Mouse (Mus musculus): ENCODE measurements around the gene Slco2b1. TPM values are rescaled to one million over a fixed set of nuclear protein-coding genes. Genes with fewer than 3 reads are reported as not detected.

The Slco2b1 gene
- polyA plus RNA-seq, 1 experiment from 2014 or later, result 0.18 TPM

- no peak overlapping the region for H3K4me2 ChIP-seq
- H3K27ac ChIP-seq (replicated peaks), result no peak overlapping the region
- no peaks in the 10 kb centered on the region for H3K27me3 ChIP-seq
- 67% methylated on average over 3 of the region's 3 CpGs for WGBS (ENCODE audit: insufficient replicate concordance)
- no peaks in the 10 kb centered on the region for H3K9me3 ChIP-seq (replicated peaks)
- H3K36me3 ChIP-seq (replicated peaks), result no peaks in the 10 kb centered on the region
- H3K4me1 ChIP-seq (replicated peaks), result no peaks in the 10 kb centered on the region
- ATAC-seq (ENCODE audit: insufficient read depth), result no peak
- H3K9ac ChIP-seq, result no peak overlapping the region
- H3K4me3 ChIP-seq (replicated peaks), result no peak overlapping the region
These were observed 17.8 kb downstream of the Slco2b1 start for GRCm38 (mm10) chr7:99693387-99693786.

GRCm38 (mm10) chr7:99692396-99692795 lies 18.7 kb downstream of the Slco2b1 start:
- Histone ChIP-seq H3K4me3 (replicated peaks) (no peak overlapping the region), H3K27ac (replicated peaks) (no peak overlapping the region), H3K27me3 (no peaks in the 10 kb centered on the region), H3K4me1 (replicated peaks) (no peaks in the 10 kb centered on the region), H3K36me3 (replicated peaks) (no peaks in the 10 kb centered on the region), H3K9ac (no peak overlapping the region), H3K9me3 (replicated peaks) (no peaks in the 10 kb centered on the region), H3K4me2 (no peak overlapping the region)
- 9% methylated on average over 3 of the region's 3 CpGs for WGBS (ENCODE audit: insufficient replicate concordance)
- ATAC-seq (ENCODE audit: insufficient read depth), result no peak

- no peak for ATAC-seq (ENCODE audit: insufficient read depth)
- WGBS (ENCODE audit: insufficient replicate concordance), result 51% methylated on average over 7 of the region's 7 CpGs
- H3K36me3 ChIP-seq (replicated peaks), result no peaks in the 10 kb centered on the region
These were observed 20.3 kb downstream of the Slco2b1 start for GRCm38 (mm10) chr7:99690819-99691218.

GRCm38 (mm10) chr7:99684086-99684485 lies 27.1 kb downstream of the Slco2b1 start:
- no peak overlapping the region for H3K27ac ChIP-seq (replicated peaks)
- H3K4me3 ChIP-seq (replicated peaks), result no peak overlapping the region
- H3K4me2 ChIP-seq, result no peak overlapping the region
- no peaks in the 10 kb centered on the region for H3K36me3 ChIP-seq (replicated peaks)
- no peak for ATAC-seq (ENCODE audit: insufficient read depth)
- no peak overlapping the region for H3K9ac ChIP-seq
- H3K27me3 ChIP-seq, result no peaks in the 10 kb centered on the region
- 55% methylated on average over 4 of the region's 4 CpGs for WGBS (ENCODE audit: insufficient replicate concordance)
- no peaks in the 10 kb centered on the region for H3K4me1 ChIP-seq (replicated peaks)
- no peaks in the 10 kb centered on the region for H3K9me3 ChIP-seq (replicated peaks)

More at GRCm38 (mm10) chr7:99690819-99691218, 20.3 kb downstream of the Slco2b1 start:
- Histone ChIP-seq H3K4me2 (no peak overlapping the region), H3K27me3 (no peaks in the 10 kb centered on the region), H3K27ac (replicated peaks) (no peak overlapping the region), H3K9me3 (replicated peaks) (no peaks in the 10 kb centered on the region), H3K9ac (no peak overlapping the region), H3K4me3 (replicated peaks) (no peak overlapping the region), H3K4me1 (replicated peaks) (no peaks in the 10 kb centered on the region)

GRCm38 (mm10) chr7:99680771-99681170 lies 30.4 kb downstream of the Slco2b1 start:
- WGBS (ENCODE audit: insufficient replicate concordance), result 50% methylated on average over 5 of the region's 5 CpGs
- H3K36me3 ChIP-seq (replicated peaks), result no peaks in the 10 kb centered on the region
- H3K4me2 ChIP-seq, result no peak overlapping the region
- H3K27me3 ChIP-seq, result no peaks in the 10 kb centered on the region
- no peaks in the 10 kb centered on the region for H3K4me1 ChIP-seq (replicated peaks)
- no peak for ATAC-seq (ENCODE audit: insufficient read depth)
- H3K9ac ChIP-seq, result no peak overlapping the region
- no peak overlapping the region for H3K27ac ChIP-seq (replicated peaks)
- no peak overlapping the region for H3K4me3 ChIP-seq (replicated peaks)
- H3K9me3 ChIP-seq (replicated peaks), result no peaks in the 10 kb centered on the region

- no peaks in the 10 kb centered on the region; the same call in 1 of the 2 replicates for H3K27me3 ChIP-seq
- H3K4me2 ChIP-seq, result no peak overlapping the region
- H3K4me1 ChIP-seq (replicated peaks), result peaks cover 10% of the 10 kb centered on the region; the same call in 1 of the 2 replicates
- no peaks in the 10 kb centered on the region for H3K9me3 ChIP-seq (replicated peaks)
- H3K27ac ChIP-seq (replicated peaks), result no peak overlapping the region
- 16% methylated on average over 3 of the region's 3 CpGs for WGBS (ENCODE audit: insufficient replicate concordance)
- ATAC-seq (ENCODE audit: insufficient read depth), result no peak
- no peak overlapping the region for H3K4me3 ChIP-seq (replicated peaks)
- no peak overlapping the region for H3K9ac ChIP-seq
- no peaks in the 10 kb centered on the region for H3K36me3 ChIP-seq (replicated peaks)
These were observed 36.2 kb downstream of the Slco2b1 start for GRCm38 (mm10) chr7:99674890-99675289.

GRCm38 (mm10) chr7:99674209-99674608 lies 36.9 kb downstream of the Slco2b1 start:
- WGBS (ENCODE audit: insufficient replicate concordance), result 31% methylated on average over 5 of the region's 5 CpGs
- ATAC-seq (ENCODE audit: insufficient read depth), result 0 out of 2 replicates have a peak, but pooled peaks have one; percentile 18
- no peak overlapping the region for H3K9ac ChIP-seq

GRCm38 (mm10) chr7:99673188-99673587 lies 38.0 kb downstream of the Slco2b1 start:
- no peaks in the 10 kb centered on the region for H3K9me3 ChIP-seq (replicated peaks)
- WGBS (ENCODE audit: insufficient replicate concordance), result 60% methylated on average over 8 of the region's 8 CpGs
- no peak overlapping the region for H3K9ac ChIP-seq
- peaks cover 10% of the 10 kb centered on the region; the same call in 1 of the 2 replicates for H3K4me1 ChIP-seq (replicated peaks)
- no peak overlapping the region for H3K27ac ChIP-seq (replicated peaks)
- H3K4me3 ChIP-seq (replicated peaks), result no peak overlapping the region
- no peak overlapping the region for H3K4me2 ChIP-seq
- no peaks in the 10 kb centered on the region; the same call in 1 of the 2 replicates for H3K27me3 ChIP-seq
- ATAC-seq (ENCODE audit: insufficient read depth), result no peak
- no peaks in the 10 kb centered on the region for H3K36me3 ChIP-seq (replicated peaks)

More at GRCm38 (mm10) chr7:99674209-99674608, 36.9 kb downstream of the Slco2b1 start:
- no peaks in the 10 kb centered on the region; the same call in 1 of the 2 replicates for H3K27me3 ChIP-seq
- no peak overlapping the region for H3K27ac ChIP-seq (replicated peaks)
- H3K36me3 ChIP-seq (replicated peaks), result no peaks in the 10 kb centered on the region
- H3K4me1 ChIP-seq (replicated peaks), result peaks cover 10% of the 10 kb centered on the region; the same call in 1 of the 2 replicates
- no peaks in the 10 kb centered on the region for H3K9me3 ChIP-seq (replicated peaks)
- no peak overlapping the region for H3K4me3 ChIP-seq (replicated peaks)
- no peak overlapping the region for H3K4me2 ChIP-seq

GRCm38 (mm10) chr7:99671544-99672435 lies 39.4 kb downstream of the Slco2b1 start:
- peak; percentile 40; the same call in 1 of the 2 replicates for ATAC-seq (ENCODE audit: insufficient read depth)
- no peaks in the 10 kb centered on the region for H3K36me3 ChIP-seq (replicated peaks)
- 57% methylated on average over 9 of the region's 9 CpGs for WGBS (ENCODE audit: insufficient replicate concordance)

GRCm38 (mm10) chr7:99670915-99671314 lies 40.2 kb downstream of the Slco2b1 start:
- no peak overlapping the region for H3K4me3 ChIP-seq (replicated peaks)
- no peak for ATAC-seq (ENCODE audit: insufficient read depth)
- no peaks in the 10 kb centered on the region for H3K36me3 ChIP-seq (replicated peaks)
- peaks cover 10% of the 10 kb centered on the region; the same call in 1 of the 2 replicates for H3K4me1 ChIP-seq (replicated peaks)
- no peak overlapping the region for H3K4me2 ChIP-seq
- no peaks in the 10 kb centered on the region for H3K9me3 ChIP-seq (replicated peaks)
- WGBS (ENCODE audit: insufficient replicate concordance), result 48% methylated on average over 4 of the region's 4 CpGs
- no peak overlapping the region for H3K27ac ChIP-seq (replicated peaks)
- no peak overlapping the region for H3K9ac ChIP-seq
- no peaks in the 10 kb centered on the region; the same call in 1 of the 2 replicates for H3K27me3 ChIP-seq

More at GRCm38 (mm10) chr7:99671544-99672435, 39.4 kb downstream of the Slco2b1 start:
- Histone ChIP-seq H3K27ac (replicated peaks) (no peak overlapping the region), H3K27me3 (no peaks in the 10 kb centered on the region; the same call in 1 of the 2 replicates), H3K9ac (no peak overlapping the region), H3K9me3 (replicated peaks) (no peaks in the 10 kb centered on the region), H3K4me1 (replicated peaks) (peaks cover 10% of the 10 kb centered on the region; the same call in 1 of the 2 replicates), H3K4me2 (no peak overlapping the region), H3K4me3 (replicated peaks) (no peak overlapping the region)

- 58% methylated on average over 4 of the region's 4 CpGs for WGBS (ENCODE audit: insufficient replicate concordance)
- Histone ChIP-seq H3K9ac (no peak overlapping the region), H3K4me1 (replicated peaks) (peaks cover 10% of the 10 kb centered on the region; the same call in 1 of the 2 replicates), H3K4me2 (no peak overlapping the region), H3K36me3 (replicated peaks) (no peaks in the 10 kb centered on the region), H3K27ac (replicated peaks) (no peak overlapping the region), H3K4me3 (replicated peaks) (no peak overlapping the region), H3K9me3 (replicated peaks) (no peaks in the 10 kb centered on the region), H3K27me3 (no peaks in the 10 kb centered on the region; the same call in 1 of the 2 replicates)
- ATAC-seq (ENCODE audit: insufficient read depth), result no peak
These were observed 42.3 kb downstream of the Slco2b1 start for GRCm38 (mm10) chr7:99668802-99669201.
